Mouse (Mus musculus) lung, adult 18-20 months (tissue): Measurements from ENCODE around the gene Clip4.

Experiments
- DNase-seq, 2 experiments: peaks; one replicate each; pipeline ENCODE4 v3.0.0; 2022; ENCODE audit warnings: mixed read lengths in 2 of 2

The Clip4 gene

DNA sequence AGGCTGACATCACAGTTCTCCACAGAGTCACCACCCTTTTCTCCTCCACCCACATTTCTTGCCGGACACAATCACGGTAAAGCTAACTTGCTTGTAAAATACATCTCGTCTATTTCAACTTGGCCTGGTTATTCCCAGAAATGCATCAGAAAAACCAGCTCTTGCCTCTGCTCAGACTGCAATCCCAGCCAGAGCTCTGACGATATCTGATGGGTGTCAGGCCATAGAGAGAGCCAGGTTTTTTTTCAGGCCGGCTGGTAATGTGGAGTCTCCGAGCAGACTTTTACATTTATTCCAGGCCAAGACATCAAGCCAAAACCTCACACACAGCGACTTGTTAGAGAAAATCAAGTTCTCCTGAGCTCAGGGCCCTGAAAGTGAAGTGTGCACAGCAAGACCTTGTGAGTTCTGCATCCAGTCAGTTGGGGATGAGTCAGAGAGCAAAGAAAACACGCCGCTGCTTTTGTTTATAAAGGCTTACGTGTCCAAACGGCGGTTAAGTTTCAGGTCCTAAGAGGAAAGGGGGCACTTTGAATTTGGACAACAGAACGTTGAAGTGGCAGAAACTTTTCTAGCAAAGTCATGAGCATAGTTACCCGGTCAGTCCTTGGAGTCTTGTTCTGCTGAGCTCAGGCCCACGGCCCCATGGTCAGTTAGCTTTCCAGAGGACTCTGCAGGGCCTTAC, 27.4 kb downstream of the Clip4 start:
- no peak for DNase-seq

DNA sequence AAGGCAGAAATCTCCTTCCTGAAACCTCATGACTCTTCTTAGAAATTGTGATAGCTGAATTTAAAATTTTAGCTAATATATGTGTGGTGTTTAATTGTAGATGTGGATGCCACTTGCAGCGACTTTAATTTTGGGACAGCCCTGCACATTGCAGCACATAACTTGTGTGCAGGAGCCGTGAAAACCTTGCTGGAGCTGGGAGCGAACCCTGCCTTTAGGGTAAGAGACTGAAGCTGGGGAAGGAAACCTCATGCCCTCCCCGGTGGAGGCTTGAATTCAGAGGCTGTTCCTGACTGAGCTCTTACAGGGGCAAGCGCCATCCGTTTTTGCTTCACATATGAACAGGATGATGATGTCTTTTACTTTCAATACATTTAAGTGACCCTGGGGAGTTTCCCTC, 35.2 kb downstream of the Clip4 start:
- DNase-seq = no peak

- DNase-seq = no peak
Measured at GRCm38 (mm10) chr17:71803876-71804275, 35.6 kb downstream of the Clip4 start.

- no peak for DNase-seq
Measured at GRCm38 (mm10) chr17:71811070-71811469, 42.8 kb downstream of the Clip4 start.

DNA sequence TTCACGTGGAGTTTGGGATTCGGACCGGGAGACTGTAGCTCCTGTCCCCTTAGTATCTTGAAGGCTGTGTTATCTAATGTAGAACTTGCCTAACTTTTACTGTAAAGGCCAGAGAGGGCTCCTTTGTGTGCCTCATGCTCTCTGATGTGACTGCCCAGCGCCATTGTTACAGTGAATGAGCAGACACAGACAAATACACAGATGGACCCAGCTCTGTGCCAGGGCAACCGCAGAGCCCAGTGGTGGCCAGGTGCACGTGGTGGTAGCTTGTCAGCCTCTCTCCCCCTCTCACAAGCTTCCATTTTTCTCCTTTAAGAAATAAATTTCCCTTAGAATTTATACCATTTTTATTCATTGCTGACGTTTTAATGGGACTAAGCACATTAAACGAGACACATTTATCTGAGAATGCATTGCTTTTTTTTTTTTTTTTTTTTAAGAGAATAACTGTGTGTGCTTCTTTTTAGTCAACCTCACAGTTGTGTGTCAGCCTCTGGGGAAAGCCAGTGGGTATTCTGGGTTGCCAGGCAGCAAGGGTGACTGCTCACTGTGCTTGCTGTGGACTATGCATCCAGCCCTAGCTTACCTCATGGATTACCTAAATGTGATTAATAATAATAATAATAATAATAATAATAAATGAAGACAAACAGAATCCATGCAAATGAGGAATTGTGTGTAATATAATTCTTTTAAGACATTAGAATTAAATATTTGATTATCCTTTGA, 48.0 kb downstream of the Clip4 start:
- no peak for DNase-seq

DNA sequence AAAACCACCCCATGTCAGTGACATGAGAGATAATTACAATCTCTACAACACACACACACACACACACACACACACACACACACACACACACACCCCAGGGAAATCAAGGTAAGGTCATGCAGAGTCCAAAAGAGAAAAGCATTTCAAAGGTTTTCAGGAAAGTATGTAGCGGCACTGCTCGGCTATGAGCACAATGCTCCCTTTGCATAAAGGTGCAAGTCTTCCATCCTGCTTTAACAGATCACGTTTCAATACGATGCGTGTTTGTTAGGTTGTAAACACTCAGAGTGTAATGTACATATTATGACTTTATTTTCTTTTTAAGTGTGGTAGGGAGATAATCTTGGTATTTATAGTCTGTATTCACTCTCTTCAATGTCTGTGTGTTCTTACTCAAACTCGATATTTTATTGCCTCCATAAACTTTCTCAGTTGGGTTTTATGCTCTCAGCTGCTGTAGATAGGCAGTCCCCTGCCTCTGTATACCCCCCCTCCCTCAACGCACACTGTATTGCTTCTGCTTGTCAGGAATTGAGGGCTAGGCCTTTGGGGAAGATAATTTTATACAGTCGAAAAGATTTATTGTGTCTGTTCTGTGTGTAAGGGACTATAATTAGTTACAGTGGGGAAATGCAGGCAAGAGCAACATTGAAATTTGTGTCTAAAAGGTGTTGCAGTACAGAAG, 55.5 kb downstream of the Clip4 start:
- no peak for DNase-seq

- no peak for DNase-seq
Measured at GRCm38 (mm10) chr17:71826603-71827002, 58.3 kb downstream of the Clip4 start.

- no peak for DNase-seq
Measured at GRCm38 (mm10) chr17:71827627-71828026, 59.4 kb downstream of the Clip4 start.

DNA sequence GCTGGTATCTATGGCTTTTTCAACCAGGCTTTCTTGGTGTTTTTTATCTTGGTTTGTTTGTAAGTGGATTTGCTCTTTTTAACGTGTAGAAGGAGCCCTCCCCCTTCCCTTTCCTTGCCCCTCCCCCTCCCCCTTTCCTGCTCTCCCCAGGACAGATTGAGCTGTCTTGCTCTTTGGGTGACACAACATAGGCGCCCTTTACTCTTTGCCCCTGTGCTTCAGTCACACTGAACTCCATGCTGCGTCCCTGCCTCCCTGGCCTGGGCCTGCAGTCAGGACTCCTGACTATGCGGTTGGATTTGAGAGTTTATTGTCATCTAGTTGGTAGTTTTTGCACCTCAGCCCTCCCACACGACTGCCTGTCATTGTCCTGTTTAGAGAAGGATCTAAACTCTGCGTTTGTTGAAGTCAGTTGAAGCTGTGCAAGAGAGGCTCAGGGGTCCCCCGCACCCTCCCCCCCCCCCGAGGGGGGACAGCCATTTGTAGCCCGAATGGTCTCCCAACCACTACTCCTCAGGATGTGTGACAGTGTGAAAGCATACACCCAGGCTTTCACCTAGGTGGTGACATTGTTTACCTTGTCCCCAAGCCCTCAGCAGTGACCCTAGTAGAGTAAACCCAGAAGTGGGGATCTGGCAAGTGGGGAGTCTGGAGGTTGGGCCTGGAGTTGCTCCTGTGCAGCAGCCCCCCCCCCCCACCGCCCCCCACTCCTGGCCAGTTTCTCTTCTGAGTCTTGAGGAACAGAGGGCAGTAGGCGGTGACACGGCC, 60.6 kb downstream of the Clip4 start:
- DNase-seq = no peak

DNA sequence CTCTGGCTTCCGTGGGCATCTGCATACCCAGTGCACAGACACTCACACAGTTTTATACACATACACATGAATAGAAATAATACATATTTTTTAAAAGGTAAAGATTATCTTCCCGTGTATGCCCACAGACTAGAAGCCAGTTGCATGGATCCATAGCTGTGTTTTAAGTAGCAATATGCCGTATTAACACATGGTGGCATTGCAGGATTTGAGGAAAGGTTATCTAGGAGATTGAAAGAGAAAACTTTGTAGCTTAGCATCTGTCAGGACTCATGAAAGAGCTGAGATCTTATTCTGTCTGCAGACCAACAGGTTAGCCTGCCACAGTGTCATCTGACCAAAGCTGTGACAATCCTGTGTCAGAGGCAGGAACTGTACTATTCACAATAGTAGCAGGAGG, 63.7 kb downstream of the Clip4 start:
- DNase-seq = no peak

DNA sequence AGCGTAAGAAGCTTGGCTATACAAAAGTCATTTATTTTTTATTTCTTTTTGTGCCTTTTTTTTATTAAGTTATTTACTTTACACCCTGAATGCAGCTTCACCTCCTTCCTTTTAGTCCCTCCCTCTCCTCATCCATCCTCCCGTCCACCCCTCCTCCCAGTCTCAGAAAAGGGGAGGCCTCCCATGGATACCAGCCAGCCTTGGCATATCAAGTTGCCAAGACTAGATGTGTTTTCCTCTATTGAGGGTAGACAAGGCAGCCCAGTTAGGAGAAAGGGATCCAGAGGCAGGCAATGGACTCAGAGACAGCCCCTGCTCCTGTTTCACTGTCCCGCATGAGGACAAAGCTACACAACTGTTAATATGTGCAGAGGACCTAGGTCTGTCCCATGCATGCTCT, 93.9 kb downstream of the Clip4 start:
- DNase-seq = no peak

DNA sequence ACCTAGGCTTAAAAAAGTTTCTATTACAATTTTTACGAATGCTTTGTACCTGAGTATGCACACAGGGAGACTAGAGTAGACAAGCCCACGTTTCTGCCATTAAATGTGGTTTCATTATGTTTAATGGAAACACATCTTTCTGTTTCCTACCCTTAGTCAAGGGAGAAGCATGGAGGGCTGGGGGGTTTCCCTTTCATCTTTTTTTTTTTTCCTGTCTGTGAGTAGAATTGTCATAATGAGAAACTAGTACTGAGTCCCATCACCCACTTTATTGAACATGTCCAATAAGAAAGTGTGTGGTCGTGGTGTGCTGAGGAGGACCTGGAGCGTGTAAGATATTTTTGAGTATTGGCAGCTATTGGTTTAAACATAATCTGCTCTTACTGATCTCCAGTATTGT, 94.6 kb downstream of the Clip4 start:
- no peak for DNase-seq

DNA sequence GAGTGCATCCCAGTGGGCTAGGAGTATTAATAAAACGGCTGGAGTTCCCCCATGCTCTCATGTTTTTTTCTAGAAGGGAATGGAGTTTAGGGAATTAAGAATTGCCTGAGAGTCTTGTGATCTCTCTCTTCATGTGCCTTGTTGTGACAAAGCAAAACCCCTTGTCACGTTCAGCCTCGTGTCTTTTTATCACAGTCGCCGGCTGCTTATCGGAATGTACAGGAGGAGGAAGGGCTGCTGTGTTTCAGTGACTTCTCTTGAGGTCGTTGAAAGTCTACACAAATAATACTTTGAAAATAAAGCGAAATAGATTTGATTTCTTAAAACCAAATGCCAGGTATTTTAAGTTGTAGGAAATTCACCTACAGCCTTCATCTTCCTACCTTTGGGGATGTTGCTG, 95.8 kb downstream of the Clip4 start:
- DNase-seq = no peak

DNA sequence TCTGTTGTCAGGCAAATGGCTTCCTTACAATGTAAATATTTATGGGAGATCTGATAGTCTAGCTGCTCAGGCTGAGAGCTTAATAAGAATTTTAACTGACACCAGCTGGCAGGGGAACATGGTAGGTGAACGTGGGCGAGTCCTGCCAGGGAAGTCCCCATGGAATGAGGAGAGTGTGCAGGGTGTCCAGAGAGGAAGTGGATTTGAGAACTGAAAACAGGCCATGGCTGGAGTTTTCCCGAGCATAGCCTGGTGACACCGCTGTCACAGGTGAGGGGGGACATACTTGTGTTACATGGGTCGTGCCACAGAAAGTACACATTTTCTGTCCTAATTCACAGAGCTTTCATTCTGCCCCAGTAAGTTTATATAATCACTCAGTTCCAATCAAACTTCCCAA, 97.2 kb downstream of the Clip4 start:
- DNase-seq = no peak

DNA sequence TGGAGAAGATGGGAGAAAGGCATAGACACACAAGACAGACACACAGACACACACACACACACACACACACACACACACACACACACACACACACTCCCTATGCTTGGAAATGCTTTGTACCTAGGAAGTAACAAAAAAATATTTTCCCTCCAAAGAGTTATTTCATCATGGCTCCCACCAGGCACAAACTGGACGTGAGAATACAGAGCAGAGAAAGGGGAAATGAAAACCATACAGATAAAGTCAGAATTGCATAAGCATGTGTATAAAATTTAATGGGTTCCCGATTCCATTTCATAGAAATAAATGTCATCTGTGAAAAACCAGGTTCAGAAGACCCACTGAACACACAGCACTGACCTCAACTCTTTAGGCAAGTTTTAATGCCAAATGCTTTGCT, 99.6 kb downstream of the Clip4 start:
- no peak for DNase-seq

DNA sequence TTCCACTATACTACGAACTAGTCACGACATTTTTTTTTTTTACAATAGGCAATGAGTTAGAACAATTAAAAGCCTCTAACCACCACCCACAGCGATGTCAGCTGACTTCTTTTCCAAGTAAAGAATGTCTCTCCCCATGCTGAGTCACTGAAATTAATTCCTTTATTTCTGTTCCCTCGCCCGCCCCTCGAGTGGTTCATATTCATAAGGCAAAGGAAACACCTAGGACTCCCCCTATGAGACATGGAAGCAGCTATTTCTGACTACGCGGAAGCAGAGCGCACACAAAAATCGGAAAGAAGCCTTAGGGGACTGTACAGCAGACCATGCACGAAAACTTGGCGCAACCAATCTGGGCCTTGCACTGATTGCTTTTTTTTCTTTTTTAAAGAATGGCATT, 100.6 kb downstream of the Clip4 start:
- no peak for DNase-seq

- DNase-seq = peak in 1 of 2 experiments; percentile 14
Measured at GRCm38 (mm10) chr17:71869372-71870231, 101.3 kb downstream of the Clip4 start.

DNA sequence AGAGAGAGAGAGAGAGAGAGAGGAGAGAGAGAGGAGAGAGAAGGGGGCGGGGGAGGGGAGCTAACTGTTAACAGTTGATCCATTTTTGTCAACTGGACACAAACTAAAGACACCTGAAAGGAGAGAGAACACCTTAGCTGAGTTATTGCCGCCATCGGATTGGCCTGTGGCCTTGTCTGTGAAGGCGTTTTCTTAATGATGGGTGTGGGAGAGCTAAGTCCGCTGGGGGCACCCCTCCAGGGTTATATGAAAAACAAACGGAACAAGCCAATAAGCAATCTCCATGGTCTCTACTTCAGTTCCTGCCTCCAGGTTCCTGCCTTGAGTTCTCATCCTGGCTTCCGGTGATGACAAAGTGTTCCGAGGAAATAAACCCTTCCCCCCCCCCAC, 102.0 kb downstream of the Clip4 start:
- no peak for DNase-seq

DNA sequence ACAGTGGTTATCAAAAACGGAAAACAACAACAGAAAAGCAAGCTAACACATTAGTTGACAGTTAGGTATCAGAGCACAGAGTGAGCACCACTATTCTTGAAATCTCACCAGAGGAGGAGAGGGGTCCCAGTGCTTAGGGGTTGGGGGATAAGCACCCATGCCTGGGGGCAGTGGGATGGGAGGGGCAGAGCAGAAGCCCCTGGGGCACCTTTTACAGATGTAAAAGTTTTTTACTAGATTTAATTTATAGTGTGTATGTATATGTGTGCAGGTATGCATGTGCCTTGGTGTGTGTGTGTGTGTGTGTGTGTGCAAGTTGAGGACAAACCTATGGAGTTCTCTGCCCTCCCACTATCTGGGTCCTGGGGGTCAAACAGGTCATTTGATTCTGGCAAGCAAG, 102.4 kb downstream of the Clip4 start:
- DNase-seq = no peak

DNA sequence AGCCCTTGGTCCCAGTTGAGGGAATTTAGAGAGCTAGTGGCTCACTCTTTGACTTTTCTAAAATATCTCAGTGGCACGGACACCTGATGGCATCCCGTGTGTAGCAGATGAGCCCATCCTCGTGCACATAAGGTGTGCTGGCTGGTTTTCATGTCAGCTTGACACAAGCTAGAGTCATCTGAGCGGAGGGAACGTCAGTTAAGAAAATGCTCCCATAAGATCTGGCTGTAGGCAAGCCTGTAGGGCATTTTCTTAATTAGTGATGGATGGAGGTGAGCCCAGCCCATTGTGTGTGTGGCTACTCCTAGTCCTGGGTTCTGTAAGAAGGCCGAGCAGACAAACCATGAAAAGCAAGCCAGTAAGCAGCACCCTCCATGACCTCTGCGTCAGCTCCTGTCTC, 103.7 kb downstream of the Clip4 start:
- no peak for DNase-seq

DNA sequence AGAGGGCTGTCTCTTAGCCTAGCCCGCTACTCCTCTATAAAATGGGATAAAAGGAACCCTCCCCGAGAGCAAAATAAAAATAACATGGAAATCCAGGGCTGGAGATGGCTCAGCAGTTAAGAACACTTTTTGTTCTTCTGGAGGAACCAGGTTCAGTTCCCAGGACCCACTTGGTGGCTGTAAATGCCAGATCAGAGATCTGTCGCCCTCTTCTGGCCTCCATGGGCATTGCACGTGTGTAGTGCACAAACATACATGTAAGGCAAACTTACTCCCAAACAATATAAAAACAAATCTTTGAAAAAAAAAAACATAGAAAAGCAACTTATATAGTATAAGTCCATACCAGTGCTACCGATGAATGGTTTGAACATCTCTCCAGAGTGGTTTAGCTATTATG, 104.7 kb downstream of the Clip4 start:
- DNase-seq = peak in 1 of 2 experiments; percentile 21

- DNase-seq = peak; percentile 40 to 49
Measured at GRCm38 (mm10) chr17:71874077-71874476, 105.8 kb downstream of the Clip4 start.
